ENCODE assay signal across 16 mouse cellular contexts in genomic region chr8:60495046-60495445, GRCm38 (mm10). TPM values are rescaled to one million over a fixed set of nuclear protein-coding genes. Genes with fewer than 3 reads are reported as not detected.
DNase-seq lines count a peak whose midpoint lies in the region; ATAC-seq lines count a peak whose summit lies in the region.
"Not testable (repeated sequence)": the region's sequence is repeated elsewhere in the genome, so short reads cannot be mapped to it uniquely, and the experiment has no call there.
"Had no signal": no experiment of that assay in that cellular context is flagged by ENCODE, and none has a peak within 500 bp of the region (broad histone marks: within the 10 kb centered on the region; RNA-seq: fewer than 3 reads in every experiment).

No protein-coding gene starts in this region.

- H3K4me1 ChIP-seq in kidney, embryonic 16.5 days (ENCODE audit: insufficient read depth, low read length), result not testable (repeated sequence)

- peak; percentile 59 for DNase-seq in kidney, adult 18-20 months
- peak; percentile 69 to 79 for DNase-seq in kidney, adult 8-10 months
- DNase-seq in kidney, postnatal 10 days, result peak; percentile 42
- DNase-seq in kidney, postnatal 25 days, result peak; percentile 41 to 78
- DNase-seq in yolk sac, embryonic 10.5 days (ENCODE audit: low spot score), result peak; percentile 31

- H3K4me3 ChIP-seq in kidney, embryonic 16.5 days (ENCODE audit: low read length), result not testable (repeated sequence)

- H3K36me3 ChIP-seq in kidney, embryonic 16.5 days (ENCODE audit: insufficient read depth, low read length), result not testable (repeated sequence)

- not testable (repeated sequence) for H3K9ac ChIP-seq in kidney, embryonic 16.5 days (replicated peaks; ENCODE audit: low read length)

- not testable (repeated sequence) for ATAC-seq in kidney, embryonic 16.5 days (ENCODE audit: low FRiP score, low TSS enrichment)

- WGBS in kidney, embryonic 16.5 days, result 69% methylated on average over 2 of the region's 2 CpGs

- not testable (repeated sequence) for H3K4me2 ChIP-seq in kidney, embryonic 16.5 days (replicated peaks; ENCODE audit: low read depth, low read length)

- H3K27ac ChIP-seq in kidney, embryonic 16.5 days (ENCODE audit: low read length), result peak overlapping the region; percentile 38; the same call in 1 of the 2 replicates

- not testable (repeated sequence) for H3K27me3 ChIP-seq in kidney, embryonic 16.5 days (ENCODE audit: insufficient read depth, low read length)

- H3K9me3 ChIP-seq in kidney, embryonic 16.5 days (ENCODE audit: low read length), result not testable (repeated sequence)

RNA-seq across cellular contexts. Expression of gene Gm10283, which starts 8.0 kb away (rescaled TPM):
- 1.7 and 2.1 TPM in 2 replicates for polyA plus RNA-seq in kidney, embryonic 16.5 days (2015; fragmentation: Nextera tagmentation; extraction: Ambion mirVana)
- polyA plus RNA-seq: adrenal gland, adult 2 months; brain, embryonic 14.5 days; C2C12; embryonic facial prominence, embryonic 11.5 days; embryonic facial prominence, embryonic 13.5 days; embryonic facial prominence, embryonic 15.5 days; erythroblast, embryonic 14.5 days; forebrain, embryonic 10.5 days; forebrain, embryonic 12.5 days; forebrain, embryonic 14.5 days had no signal

RNA-seq across cellular contexts. Expression of gene Aadat, which starts 10.7 kb away (rescaled TPM):
- 91.7 and 92.7 TPM in 2 replicates for polyA plus RNA-seq in kidney, embryonic 16.5 days (2015; fragmentation: Nextera tagmentation; extraction: Ambion mirVana)
- polyA plus RNA-seq: adrenal gland, adult 2 months; erythroblast, embryonic 14.5 days had no signal
